9 mouse cellular contexts compared by ENCODE assay signal in the genomic region with DNA sequence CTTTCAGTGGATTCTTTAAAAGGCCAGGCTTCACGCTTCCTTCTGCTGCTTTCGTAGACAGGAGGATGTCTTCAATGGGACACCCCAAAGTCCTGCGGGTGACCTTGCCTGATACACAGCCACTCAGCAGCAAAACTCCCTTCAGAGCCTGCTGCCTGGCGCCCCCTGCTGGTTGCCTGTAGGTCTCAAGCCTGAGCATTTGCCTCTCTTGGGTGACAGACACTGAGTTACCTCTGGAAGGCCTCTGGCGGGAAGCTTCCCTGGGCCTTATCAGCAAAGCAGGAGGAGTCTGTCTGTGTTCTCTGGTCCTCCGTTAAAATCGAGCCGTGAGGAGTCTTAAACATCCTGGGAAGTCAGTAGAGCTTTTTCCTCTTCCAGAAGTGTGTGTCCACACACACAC. TPM values are rescaled to one million over a fixed set of nuclear protein-coding genes. Genes with fewer than 3 reads are reported as not detected.
DNase-seq lines count a peak whose midpoint lies in the region; ATAC-seq and TF ChIP-seq lines count a peak whose summit lies in the region.
"Had no signal": no experiment of that assay in that cellular context is flagged by ENCODE, and none has a peak within 500 bp of the region (broad histone marks: within the 10 kb centered on the region; RNA-seq: fewer than 3 reads in every experiment).

No protein-coding gene starts in this region.

- intact Hi-C loops in gastrocnemius, postnatal 36 days (cut with DNase I): loop anchor here (2.0 to 10.0 kb wide), 2 partner anchors 94 to 446 kb away; partner anchors contain the start of gene Tmem242

- H3K4me2 ChIP-seq in lung, embryonic 14.5 days: no peak overlapping the region
- H3K4me2 ChIP-seq: lung, embryonic 15.5 days had no signal

- ATAC-seq in Patski: no peak
- no peak for ATAC-seq in lung, embryonic 14.5 days (ENCODE audit: insufficient read depth)

- no peak overlapping the region for H3K27ac ChIP-seq in layer of hippocampus, adult 2 months
- no peak overlapping the region for H3K27ac ChIP-seq in lung, embryonic 14.5 days (ENCODE audit: low read depth)
- H3K27ac ChIP-seq: lung, embryonic 15.5 days had no signal

- WGBS in lung, embryonic 14.5 days: 19% methylated on average over 8 of the region's 8 CpGs

- peaks cover 23% of the 10 kb centered on the region; the same call in 1 of the 2 replicates for H3K36me3 ChIP-seq in lung, embryonic 14.5 days (ENCODE audit: insufficient read depth)

- 0 out of 2 replicates have a peak, but pooled peaks cover 3% of the 10 kb centered on the region for H3K4me1 ChIP-seq in lung, embryonic 14.5 days (ENCODE audit: insufficient read depth)

- in situ Hi-C loops in Patski (cut with MboI; ENCODE audit: low pct_unique_long_range_greater_than_20kb): loop anchor here (10.0 kb wide), 2 partner anchors 96 to 456 kb away; no protein-coding TSS in a partner anchor

- H3K9ac ChIP-seq in lung, embryonic 14.5 days: no peak overlapping the region
- H3K9ac ChIP-seq: lung, embryonic 15.5 days had no signal

- H3K9me3 ChIP-seq in lung, embryonic 14.5 days (ENCODE audit: low read depth, low read length): no peaks in the 10 kb centered on the region
- H3K9me3 ChIP-seq: lung, embryonic 15.5 days had no signal

- peak; percentile 77 to 84 for DNase-seq in CD8-positive naive resting alpha-beta T cell, adult 2 months (ENCODE audit: low read depth in 2 of 2, low spot score in 2 of 2)
- DNase-seq in Patski (ENCODE audit: low read depth, low spot score): no peak
- DNase-seq in cerebellum, postnatal 10 days: peak; percentile 88 to 89
- peak; percentile 79 to 83 for DNase-seq in gastrocnemius, postnatal 36 days
- DNase-seq in layer of hippocampus, adult 2 months (ENCODE audit: low spot score in 2 of 2): peak; percentile 42 to 81
- DNase-seq in lung, embryonic 14.5 days: peak; percentile 83
- DNase-seq in right cerebral cortex, postnatal 25 days: peak; percentile 55
- DNase-seq in urinary bladder, postnatal 4 days (ENCODE audit: low spot score in 2 of 2): peak; percentile 72 to 88

- peak; percentile 97 for TF ChIP-seq CTCF in Patski (IDR thresholded peaks at IDR 0.05)
- TF ChIP-seq CTCF in layer of hippocampus, adult 2 months (conservative IDR thresholded peaks at IDR 0.05): peak; percentile 89
- peak; percentile 93 for TF ChIP-seq CTCF in lung, embryonic 14.5 days (IDR thresholded peaks at IDR 0.05; ENCODE audit: low read depth)

- H3K4me3 ChIP-seq in layer of hippocampus, adult 2 months: no peak overlapping the region
- H3K4me3 ChIP-seq in lung, embryonic 14.5 days (ENCODE audit: low read depth, low read length): no peak overlapping the region
- H3K4me3 ChIP-seq: lung, embryonic 15.5 days had no signal

- no peaks in the 10 kb centered on the region for H3K27me3 ChIP-seq in Patski
- H3K27me3 ChIP-seq in lung, embryonic 14.5 days (ENCODE audit: insufficient read depth, low read length): no peaks in the 10 kb centered on the region
- H3K27me3 ChIP-seq: lung, embryonic 15.5 days had no signal

- CTCF ChIA-PET in Patski (lab: Charles Lee): interaction anchor here (1.0 to 11.2 kb wide), 22 partner anchors 8 to 450 kb away, joined by 3 to 213 read pairs (median 4); partner anchors contain the start of genes Snx9 and Tmem242

- POLR2A ChIA-PET in Patski (lab: Charles Lee): interaction anchor here (0.6 to 1.8 kb wide), 4 partner anchors 32 to 94 kb away, joined by 3 to 6 read pairs (median 4); no protein-coding TSS in a partner anchor

RNA-seq across cellular contexts. Expression of gene Snx9, which starts 49.3 kb away (rescaled TPM):
- 98.4 TPM for polyA plus RNA-seq in Patski (2021)
- 10 to 100 TPM; 21.4 to 22.6 TPM for total RNA-seq in gastrocnemius, postnatal 36 days (2021)
- 10 to 100 TPM; 15.6 to 16.1 TPM for total RNA-seq in layer of hippocampus, adult 2 months (2021)
- polyA plus RNA-seq in lung, embryonic 14.5 days (2014; fragmentation: Nextera tagmentation; extraction: Ambion mirVana): 37.0 and 38.8 TPM in 2 replicates

RNA-seq across cellular contexts. Expression of gene Synj2, which starts 50.7 kb away (rescaled TPM):
- 6.0 TPM for polyA plus RNA-seq in Patski (2021)
- total RNA-seq in gastrocnemius, postnatal 36 days (2021): 10 to 100 TPM; 27.2 to 47.5 TPM
- total RNA-seq in layer of hippocampus, adult 2 months (2021): 10 to 100 TPM; 54.1 to 62.2 TPM
- polyA plus RNA-seq in lung, embryonic 14.5 days (2014; fragmentation: Nextera tagmentation; extraction: Ambion mirVana): 3.6 TPM in 2 replicates
